Mouse (Mus musculus): ENCODE data around the gene Cdh4.

DNA sequence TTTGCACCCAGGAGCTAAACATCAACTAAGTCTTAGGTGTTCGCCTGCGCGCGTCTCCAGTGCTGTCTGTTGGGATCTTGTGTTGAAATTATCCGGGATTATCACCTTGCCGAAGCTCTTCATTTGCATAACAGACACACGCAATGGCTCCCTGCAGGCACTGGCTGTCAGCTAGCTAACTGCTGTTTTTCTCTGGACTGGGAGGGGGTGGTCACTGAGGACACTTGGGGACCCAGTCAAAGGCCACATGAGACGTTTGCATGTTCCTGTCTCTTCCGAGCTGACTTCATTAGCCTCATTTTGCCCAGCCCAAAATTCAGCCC, 325.3 kb downstream of the Cdh4 start:
- TF ChIP-seq ZNF384 (IDR thresholded peaks at IDR 0.05; ENCODE audit: low read depth, low read length) (no peak), ZC3H11A (IDR thresholded peaks at IDR 0.05; ENCODE audit: borderline replicate concordance, low read depth, low read length) (no peak)
